Mouse (Mus musculus): ENCODE results near the gene Wdr31. TPM values are rescaled to one million over a fixed set of nuclear protein-coding genes. Genes with fewer than 3 reads are reported as not detected.

The Wdr31 gene
- polyA plus RNA-seq, 1 experiment = 0.94 TPM

DNA sequence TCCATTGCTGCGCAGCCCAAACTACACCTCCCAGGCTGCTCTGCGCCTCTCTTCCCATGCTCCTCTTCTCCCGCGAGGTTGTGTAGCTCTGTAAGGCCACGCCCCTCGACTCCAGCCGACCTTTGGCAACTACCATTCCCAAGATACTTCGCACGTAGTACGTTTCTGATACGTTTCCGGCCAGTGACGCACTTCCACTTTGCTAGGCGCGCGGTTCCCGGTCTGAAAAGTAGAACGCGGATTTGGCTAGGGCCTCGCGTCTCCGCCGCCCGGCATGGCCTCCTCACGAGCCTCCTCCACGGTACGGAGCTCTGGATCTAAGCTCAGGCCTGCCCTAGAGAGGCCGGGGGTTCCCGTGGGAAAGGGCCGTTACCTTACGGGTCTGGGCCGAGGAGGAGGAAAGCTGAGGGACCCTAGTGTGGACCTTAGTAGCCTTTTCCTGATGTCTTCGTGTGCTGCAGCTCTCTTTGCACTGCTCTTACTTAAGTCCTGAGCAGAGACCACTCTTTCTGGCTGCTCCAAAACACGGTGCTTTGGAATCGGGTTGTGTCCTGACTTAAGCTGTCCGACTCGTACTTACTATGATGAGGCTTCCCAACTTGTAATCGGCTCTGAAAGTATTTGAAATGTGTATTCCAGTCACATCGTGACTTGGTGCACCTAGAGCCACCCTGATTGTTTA, 62.0 kb downstream of the Wdr31 start, which contains the start of the genes Cdc26 and Prpf4:
Gene Cdc26, minus strand, starts transcription at position 42 of the 682 bp plus-strand sequence.
Gene Prpf4, plus strand, starts transcription at position 197 of the 682 bp plus-strand sequence.
- Histone ChIP-seq H3K4me3 (ENCODE audit: insufficient read depth, low read length) (peak within 1 kb of the TSS; percentile 89), H3K27ac (ENCODE audit: insufficient read depth, low read depth, low read length) (peak within 1 kb of the TSS; percentile 84), H3K4me1 (ENCODE audit: control insufficient read depth, insufficient read depth, low read length) (peaks cover 10% of the 10 kb centered on the region)
- TF ChIP-seq CTCF (IDR thresholded peaks at IDR 0.05; ENCODE audit: low read depth, low read length) (no peak), POLR2A (IDR thresholded peaks at IDR 0.05; ENCODE audit: borderline replicate concordance, low read depth, low read length) (no peak)

- Histone ChIP-seq H3K27ac (ENCODE audit: insufficient read depth, low read depth, low read length) (peak overlapping the region; percentile 84), H3K4me3 (ENCODE audit: insufficient read depth, low read length) (peak overlapping the region; percentile 89), H3K4me1 (ENCODE audit: control insufficient read depth, insufficient read depth, low read length) (peaks cover 10% of the 10 kb centered on the region)
- TF ChIP-seq CTCF (IDR thresholded peaks at IDR 0.05; ENCODE audit: low read depth, low read length) (peak; percentile 35; the same call in 1 of the 2 replicates), POLR2A (IDR thresholded peaks at IDR 0.05; ENCODE audit: borderline replicate concordance, low read depth, low read length) (no peak)
These were observed 62.7 kb downstream of the Wdr31 start for GRCm38 (mm10) chr4:62407730-62408582.

GRCm38 (mm10) chr4:62406133-62406532, 64.6 kb downstream of the Wdr31 start:
- Histone ChIP-seq H3K4me1 (ENCODE audit: control insufficient read depth, insufficient read depth, low read length) (peaks cover 6% of the 10 kb centered on the region), H3K27ac (ENCODE audit: insufficient read depth, low read depth, low read length) (no peak overlapping the region), H3K4me3 (ENCODE audit: insufficient read depth, low read length) (no peak overlapping the region)
- TF ChIP-seq CTCF (IDR thresholded peaks at IDR 0.05; ENCODE audit: low read depth, low read length) (no peak), POLR2A (IDR thresholded peaks at IDR 0.05; ENCODE audit: borderline replicate concordance, low read depth, low read length) (no peak)

- Histone ChIP-seq H3K27ac (ENCODE audit: insufficient read depth, low read depth, low read length) (no peak overlapping the region), H3K4me1 (ENCODE audit: control insufficient read depth, insufficient read depth, low read length) (peaks cover 19% of the 10 kb centered on the region)
These were observed 71.7 kb downstream of the Wdr31 start for GRCm38 (mm10) chr4:62398956-62399355.

More at GRCm38 (mm10) chr4:62398956-62399355, 71.7 kb downstream of the Wdr31 start:
- no peak overlapping the region for H3K4me3 ChIP-seq (ENCODE audit: insufficient read depth, low read length)
- TF ChIP-seq POLR2A (IDR thresholded peaks at IDR 0.05; ENCODE audit: borderline replicate concordance, low read depth, low read length) (no peak), CTCF (IDR thresholded peaks at IDR 0.05; ENCODE audit: low read depth, low read length) (no peak)

Other genes with a start within 250 kb of the Wdr31 start
- gene Zfp37, start 239.8 kb downstream of the Wdr31 start, polyA plus RNA-seq (2012; ENCODE audit: insufficient read depth, insufficient read length, missing spikeins) = not detected in 2 replicates
- gene Slc31a2, start 208.3 kb downstream of the Wdr31 start, polyA plus RNA-seq (2012; ENCODE audit: insufficient read depth, insufficient read length, missing spikeins) = 72.9 and 73.7 TPM in 2 replicates
- 92.2 and 95.1 TPM in 2 replicates for gene Fkbp15, start 110.3 kb downstream of the Wdr31 start, polyA plus RNA-seq (2012; ENCODE audit: insufficient read depth, insufficient read length, missing spikeins)
- 64.1 and 71.0 TPM in 2 replicates for gene Slc31a1, start 110.2 kb downstream of the Wdr31 start, polyA plus RNA-seq (2012; ENCODE audit: insufficient read depth, insufficient read length, missing spikeins)
- 54.8 and 71.2 TPM in 2 replicates for gene Cdc26, start 62.3 kb downstream of the Wdr31 start, polyA plus RNA-seq (2012; ENCODE audit: insufficient read depth, insufficient read length, missing spikeins)
- 10.1 and 10.9 TPM in 2 replicates for gene Prpf4, start 62.1 kb downstream of the Wdr31 start, polyA plus RNA-seq (2012; ENCODE audit: insufficient read depth, insufficient read length, missing spikeins)
- gene Rnf183, start 35.6 kb downstream of the Wdr31 start, polyA plus RNA-seq (2012; ENCODE audit: insufficient read depth, insufficient read length, missing spikeins) = not detected in 2 replicates
- gene Bspry, start 9.2 kb upstream of the Wdr31 start, polyA plus RNA-seq (2012; ENCODE audit: insufficient read depth, insufficient read length, missing spikeins) = 0.55 TPM in 1 of 2 replicates, not detected in the other
- 0.46 and 2.2 TPM in 2 replicates for gene Hdhd3, start 32.6 kb upstream of the Wdr31 start, polyA plus RNA-seq (2012; ENCODE audit: insufficient read depth, insufficient read length, missing spikeins)
- gene Alad, start 49.0 kb upstream of the Wdr31 start, polyA plus RNA-seq (2012; ENCODE audit: insufficient read depth, insufficient read length, missing spikeins) = 9.2 and 10.3 TPM in 2 replicates
- gene Pole3, start 54.2 kb upstream of the Wdr31 start, polyA plus RNA-seq (2012; ENCODE audit: insufficient read depth, insufficient read length, missing spikeins) = 32.2 and 33.8 TPM in 2 replicates
- 0.60 TPM in 1 of 2 replicates, not detected in the other for gene 4933430I17Rik, start 54.5 kb upstream of the Wdr31 start, polyA plus RNA-seq (2012; ENCODE audit: insufficient read depth, insufficient read length, missing spikeins)
- gene Rgs3, start 89.0 kb upstream of the Wdr31 start, polyA plus RNA-seq (2012; ENCODE audit: insufficient read depth, insufficient read length, missing spikeins) = 17.2 and 19.7 TPM in 2 replicates

All from bone marrow macrophage, adult 2 months (primary cell).